Mouse (Mus musculus) urinary bladder, adult 18-20 months (tissue): ENCODE measurements around the gene Rps16.
A peak's percentile ranks its signal among the peaks of the same experiment; 100 is the strongest.

Experiments
- DNase-seq, 2 experiments: peaks; one replicate each; pipeline ENCODE4 v3.0.0; 2022; ENCODE audit warnings: low spot score in 2 of 2, mixed read lengths in 2 of 2

Rps16 gene

GRCm38 (mm10) chr7:28347746-28348145 is 2.7 kb upstream of the Rps16 start:
- DNase-seq = no peak

GRCm38 (mm10) chr7:28348601-28349000 is 1.9 kb upstream of the Rps16 start:
- DNase-seq = no peak

- no peak for DNase-seq
Measured at GRCm38 (mm10) chr7:28351676-28352191, 1.3 kb downstream of the Rps16 start.

- no peak for DNase-seq
Measured at GRCm38 (mm10) chr7:28353267-28353666, 2.8 kb downstream of the Rps16 start.

GRCm38 (mm10) chr7:28354113-28354581 is 3.7 kb downstream of the Rps16 start:
- no peak for DNase-seq

GRCm38 (mm10) chr7:28354596-28354995 is 4.1 kb downstream of the Rps16 start:
- DNase-seq = no peak

- DNase-seq = no peak
Measured at GRCm38 (mm10) chr7:28355221-28355620, 4.8 kb downstream of the Rps16 start.

- DNase-seq = no peak
Measured at GRCm38 (mm10) chr7:28356981-28357380, 6.5 kb downstream of the Rps16 start.

- no peak for DNase-seq
Measured at GRCm38 (mm10) chr7:28357984-28358383, 7.5 kb downstream of the Rps16 start.

- DNase-seq = no peak
Measured at GRCm38 (mm10) chr7:28358431-28358830, 8.0 kb downstream of the Rps16 start.

- no peak for DNase-seq
Measured at GRCm38 (mm10) chr7:28359854-28360253, 9.4 kb downstream of the Rps16 start.

- no peak for DNase-seq
Measured at GRCm38 (mm10) chr7:28360291-28360690, 9.8 kb downstream of the Rps16 start.

- no peak for DNase-seq
Measured at GRCm38 (mm10) chr7:28361647-28362341, 11.3 kb downstream of the Rps16 start.

- DNase-seq = no peak
Measured at GRCm38 (mm10) chr7:28362441-28363060, 12.1 kb downstream of the Rps16 start.

- no peak for DNase-seq
Measured at GRCm38 (mm10) chr7:28367663-28368275, 17.3 kb downstream of the Rps16 start.

GRCm38 (mm10) chr7:28368276-28368920 is 17.9 kb downstream of the Rps16 start:
- DNase-seq = no peak

- no peak for DNase-seq
Measured at GRCm38 (mm10) chr7:28370051-28370450, 19.6 kb downstream of the Rps16 start.

- DNase-seq = peak; percentile 58 to 66
Measured at GRCm38 (mm10) chr7:28370977-28371513, 20.6 kb downstream of the Rps16 start.

- DNase-seq = peak in 1 of 2 experiments; percentile 38
Measured at GRCm38 (mm10) chr7:28371514-28371989, 21.1 kb downstream of the Rps16 start.

GRCm38 (mm10) chr7:28372251-28373108 is 22.0 kb downstream of the Rps16 start, which contains the start of gene Plekhg2:
Plekhg2 (minus strand) TSS chr7:28372599.
- DNase-seq = peak; percentile 98 to 100
